Mouse (Mus musculus) urinary bladder, postnatal 14 days (tissue): ENCODE results near the gene Fry.

Experiments used
- DNase-seq: peaks from one replicate; pipeline ENCODE4 v3.0.0; 2021; ENCODE audit warnings: low spot score

Gene Fry

DNA sequence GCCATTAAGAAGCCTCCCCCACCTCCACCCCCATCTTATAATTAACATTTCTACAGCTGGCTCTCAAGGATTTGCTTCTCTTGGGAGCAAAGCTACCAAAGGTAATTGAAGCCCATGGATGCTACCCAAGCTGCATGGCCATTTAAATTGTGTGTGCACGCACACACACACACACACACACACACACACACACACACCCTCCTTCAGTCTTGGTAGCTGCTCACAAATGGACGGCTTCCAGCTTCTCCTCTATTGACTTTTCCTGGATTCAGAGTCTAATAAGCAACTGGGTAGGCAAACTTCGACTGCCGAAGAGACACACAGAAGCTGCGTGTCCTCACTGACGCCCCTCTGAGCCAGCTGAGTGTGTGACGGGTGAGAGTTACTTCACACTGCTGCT lies 11.7 kb downstream of the Fry start:
- DNase-seq: no peak

DNA sequence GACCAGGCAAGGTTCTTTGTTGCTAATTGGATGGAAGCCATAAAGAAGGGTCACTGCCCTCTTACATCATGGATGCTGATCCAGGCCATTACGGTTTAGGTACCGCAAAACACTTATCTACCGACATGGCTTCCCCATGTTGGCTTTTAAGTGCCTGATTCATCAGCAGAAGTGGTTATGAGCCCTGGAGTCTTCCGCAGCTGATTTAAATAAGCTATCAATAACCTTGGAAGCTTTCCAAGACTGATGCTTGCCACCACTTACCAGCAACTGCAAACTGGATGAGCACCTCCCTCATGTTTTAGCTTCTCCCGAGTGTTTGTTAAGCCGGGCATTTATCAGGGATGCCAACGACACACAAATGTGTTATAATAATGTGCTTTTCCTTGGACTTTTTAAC lies 12.7 kb downstream of the Fry start:
- no peak for DNase-seq

DNA sequence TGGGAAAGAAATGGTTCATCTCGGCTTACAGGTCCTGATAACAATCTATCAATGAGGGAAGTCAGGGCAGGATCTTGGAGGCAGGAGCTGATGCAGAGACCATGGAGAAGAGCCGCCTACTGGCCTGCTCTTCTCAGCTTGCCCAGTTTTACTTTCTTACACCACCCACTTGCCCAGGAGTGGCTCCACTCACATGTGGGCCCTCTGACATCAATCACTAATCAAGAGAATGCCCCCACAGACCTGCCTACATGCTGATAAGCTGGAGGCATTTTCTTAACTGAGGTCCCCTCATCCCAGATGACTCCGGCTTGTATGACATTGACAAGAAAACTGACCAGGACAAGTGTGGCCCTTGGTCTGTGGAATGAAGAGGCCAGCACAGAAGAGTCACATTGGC lies 16.2 kb downstream of the Fry start:
- DNase-seq: no peak

DNA sequence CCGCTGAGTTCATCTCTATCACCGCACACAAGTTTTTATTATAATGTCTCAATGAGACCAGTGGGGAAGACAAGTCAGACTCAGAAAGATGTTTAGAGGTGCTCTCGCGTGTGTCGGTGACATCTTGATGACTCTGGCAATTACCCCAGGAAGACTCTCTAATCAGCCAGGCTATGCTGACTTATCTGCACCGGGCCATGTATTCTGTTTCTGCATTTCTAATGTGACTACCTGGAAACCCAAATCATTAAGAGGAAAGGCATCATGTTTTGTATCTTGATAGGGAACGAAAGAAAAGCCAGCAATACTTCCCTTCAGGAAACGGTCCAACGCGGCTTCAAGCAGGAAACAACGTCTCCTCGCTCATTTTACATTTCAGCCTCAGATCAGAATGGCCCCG lies 17.1 kb downstream of the Fry start:
- DNase-seq: no peak

DNA sequence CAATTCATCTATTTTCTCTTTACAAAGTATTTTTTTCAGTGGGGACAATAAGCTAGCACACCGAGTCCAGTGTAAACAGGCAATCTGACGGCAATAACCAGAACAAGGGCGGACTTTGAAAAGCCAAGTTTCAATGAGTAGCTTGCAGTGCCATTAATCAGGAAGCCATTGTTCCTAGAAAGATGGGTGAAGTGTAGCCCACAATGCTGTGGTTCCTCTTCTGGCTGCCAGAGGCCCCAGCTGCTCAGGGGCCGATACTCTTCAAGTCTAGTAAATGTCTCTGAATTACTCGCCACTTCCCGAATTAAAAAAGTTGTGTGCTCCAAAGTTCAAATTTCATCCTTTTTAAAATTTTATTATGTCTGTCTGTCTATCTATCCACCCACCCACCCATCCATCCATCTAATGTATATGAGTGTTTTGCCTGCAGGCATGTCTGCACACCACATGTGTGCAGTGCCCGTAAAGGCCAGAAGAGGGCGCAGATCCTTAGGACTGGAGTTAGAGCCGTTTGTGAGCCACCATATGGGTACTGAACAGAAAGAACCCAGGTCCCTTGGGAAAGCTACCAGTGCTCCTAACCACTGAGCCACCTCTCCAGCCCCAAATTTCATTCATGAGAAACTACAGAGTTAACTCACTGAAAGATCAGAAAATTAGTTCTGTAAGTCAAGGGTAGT lies 19.5 kb downstream of the Fry start:
- DNase-seq: no peak

DNA sequence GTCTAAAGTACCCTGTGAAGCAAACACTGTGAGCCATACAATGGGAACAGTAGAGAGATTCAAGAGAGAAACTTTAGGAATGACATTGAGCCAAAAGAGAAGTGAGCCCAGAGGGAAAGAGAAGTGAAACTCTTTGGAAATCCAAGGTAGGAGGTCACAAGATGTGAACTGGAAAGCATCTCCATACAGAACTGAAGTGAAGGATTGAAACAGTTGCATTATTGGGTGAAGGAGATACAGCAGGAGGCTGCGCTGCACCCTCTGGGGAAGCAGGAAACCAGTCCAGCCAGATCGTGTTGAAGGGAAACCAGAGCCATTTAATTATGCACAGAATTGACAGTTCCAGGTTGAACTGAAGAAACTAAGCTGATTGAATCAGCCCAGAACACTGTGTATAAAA lies 22.1 kb downstream of the Fry start:
- DNase-seq: no peak

DNA sequence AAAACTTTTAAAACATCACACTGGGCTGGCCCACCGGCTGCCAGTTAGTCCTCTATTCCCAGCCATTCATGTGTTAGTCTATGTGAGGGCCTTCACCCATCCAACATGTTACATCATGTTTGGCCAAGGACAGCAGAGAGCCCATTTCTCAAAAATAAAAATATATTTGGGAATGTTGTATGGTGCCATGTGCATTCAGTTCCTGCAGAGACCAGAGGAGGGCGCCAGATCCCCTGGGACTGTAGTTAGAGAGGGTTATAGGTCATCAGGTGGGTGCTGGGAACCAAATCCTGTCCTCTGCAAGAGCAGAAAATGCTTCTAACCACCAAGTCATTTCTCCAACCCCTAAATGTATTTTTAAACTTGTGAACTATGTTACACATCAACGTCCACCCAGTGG lies 27.5 kb downstream of the Fry start:
- no peak for DNase-seq

DNA sequence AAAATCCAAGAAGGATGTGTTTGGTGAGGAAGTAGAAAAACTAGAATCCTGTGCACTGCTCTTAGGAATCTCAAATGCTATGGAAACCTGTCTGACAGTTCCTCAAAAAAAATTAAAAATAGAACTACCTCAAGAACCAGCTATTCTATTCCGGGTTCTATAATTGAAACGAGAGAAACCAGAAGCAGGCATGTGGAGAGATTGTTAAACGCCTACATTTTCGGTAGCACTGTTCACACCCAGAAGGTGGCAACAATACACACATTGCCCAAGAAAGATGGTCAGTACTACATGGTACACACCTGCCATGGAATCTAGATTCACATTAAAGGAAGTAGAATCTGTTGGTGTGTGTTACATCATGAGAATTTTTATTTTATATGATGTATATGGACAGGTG lies 28.2 kb downstream of the Fry start:
- no peak for DNase-seq

DNA sequence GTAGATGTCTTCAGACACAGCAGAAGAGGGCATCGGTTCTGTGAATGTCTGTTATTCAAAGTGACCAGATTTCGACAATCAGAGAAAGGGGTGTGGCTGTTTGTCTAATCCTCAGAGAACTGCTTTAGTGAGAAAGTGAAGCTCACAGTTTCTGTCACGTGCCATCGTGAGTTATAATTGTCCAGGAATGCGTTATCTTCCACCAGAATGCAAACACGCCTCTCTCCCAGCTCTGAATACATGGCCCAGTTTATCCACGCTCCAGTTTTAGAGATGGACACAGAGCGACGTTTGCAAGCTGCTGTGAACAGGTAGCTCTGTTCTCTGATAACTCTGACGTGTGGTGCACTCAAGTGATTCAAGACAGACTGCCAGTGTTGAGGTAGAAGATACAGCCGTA lies 31.3 kb downstream of the Fry start:
- no peak for DNase-seq

DNA sequence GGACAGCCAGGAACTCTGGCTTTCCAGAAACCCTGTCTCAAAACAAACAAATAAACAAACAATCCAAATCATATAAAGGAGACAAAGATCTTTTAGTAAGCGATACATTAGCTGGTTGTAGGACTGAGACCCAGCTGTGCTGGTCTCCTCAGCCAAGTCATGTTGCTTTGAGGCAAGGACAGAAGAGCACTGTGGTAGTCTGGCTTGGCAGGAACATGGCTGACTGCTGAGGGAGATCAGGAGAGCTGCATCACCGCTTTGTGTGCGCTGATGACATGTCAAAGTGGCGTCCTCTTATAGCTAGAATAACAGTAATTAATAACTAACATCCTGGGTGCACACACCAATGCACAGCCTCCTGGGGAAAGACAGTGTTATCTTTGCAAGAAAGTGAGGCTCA lies 32.5 kb downstream of the Fry start:
- no peak for DNase-seq

DNA sequence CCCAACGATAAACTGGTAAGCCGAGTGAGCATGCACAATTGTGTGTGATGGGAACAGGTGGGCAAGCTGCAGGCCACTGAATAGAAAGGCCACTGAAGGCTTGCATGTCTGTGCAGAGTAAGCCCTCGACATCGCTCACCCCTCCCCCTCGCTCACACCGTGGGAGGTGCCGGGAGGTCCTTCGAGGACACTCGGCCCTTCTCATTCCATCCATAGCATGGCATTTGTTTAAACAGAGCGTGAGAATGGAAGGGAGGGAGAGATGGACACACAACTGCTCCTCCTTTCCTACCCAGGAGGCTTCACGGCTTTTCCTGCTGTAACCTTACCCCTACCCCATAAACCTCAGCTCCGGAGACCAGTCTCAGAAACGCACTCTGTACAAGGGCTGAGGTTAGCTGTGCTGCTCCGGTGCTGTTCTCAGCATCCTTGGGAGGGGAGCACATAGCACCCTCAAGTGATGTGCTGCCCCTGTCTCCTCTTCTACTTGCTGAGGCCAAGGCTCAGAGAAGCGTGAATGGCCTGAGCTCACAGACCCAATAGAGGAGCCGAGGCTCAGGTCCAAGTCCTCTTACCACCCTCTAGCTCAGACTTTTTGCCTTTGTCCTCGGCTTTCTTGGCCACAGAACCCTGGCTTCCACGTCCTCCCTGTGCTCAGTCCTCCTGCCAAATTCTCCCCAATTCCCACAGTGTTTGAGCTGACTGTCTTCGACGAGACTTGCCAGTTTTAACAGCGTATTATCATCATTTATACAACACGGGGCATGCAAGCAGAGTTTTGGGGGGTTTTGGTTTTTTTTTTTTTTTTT lies 33.8 kb downstream of the Fry start:
- DNase-seq: peak; percentile 8

DNA sequence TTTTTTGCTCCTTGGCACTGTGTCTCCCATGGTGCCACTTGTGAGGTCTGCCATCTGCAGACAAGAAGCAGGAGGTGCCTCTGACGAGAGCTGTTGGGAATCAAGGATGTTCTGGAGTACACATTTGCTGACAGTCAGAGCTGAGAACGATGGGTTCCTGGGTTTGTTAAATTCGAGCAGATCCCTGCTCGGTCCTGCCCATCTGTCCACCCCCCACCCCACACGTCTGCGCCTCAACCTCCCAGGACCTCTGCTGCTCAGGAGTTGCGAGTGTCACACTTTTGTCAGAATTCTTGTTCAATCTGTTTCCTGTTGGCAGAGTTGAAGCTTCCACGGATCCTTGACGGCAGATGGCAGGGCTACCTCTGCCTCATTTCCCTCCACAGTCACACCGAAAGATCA lies 34.4 kb downstream of the Fry start:
- DNase-seq: no peak

DNA sequence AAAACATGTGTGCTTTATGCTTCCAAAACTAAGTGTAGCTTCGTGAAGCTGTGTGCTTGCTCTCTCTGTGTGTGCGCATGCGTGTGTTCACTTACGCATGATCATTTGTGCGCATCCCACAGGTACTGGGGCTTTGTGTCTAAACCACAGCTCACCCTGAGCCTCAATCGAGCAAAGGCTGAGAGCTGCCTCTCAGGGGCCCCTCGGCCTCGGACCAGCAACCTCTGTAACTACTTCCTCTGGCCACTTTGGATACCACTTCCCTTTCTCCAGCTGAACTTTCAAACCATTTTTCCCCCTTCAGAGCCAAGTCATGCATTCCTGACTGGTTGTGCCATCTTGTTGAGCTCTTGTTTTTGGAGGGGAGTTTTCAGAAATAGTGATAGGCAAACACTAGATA lies 36.9 kb downstream of the Fry start:
- DNase-seq: no peak

DNA sequence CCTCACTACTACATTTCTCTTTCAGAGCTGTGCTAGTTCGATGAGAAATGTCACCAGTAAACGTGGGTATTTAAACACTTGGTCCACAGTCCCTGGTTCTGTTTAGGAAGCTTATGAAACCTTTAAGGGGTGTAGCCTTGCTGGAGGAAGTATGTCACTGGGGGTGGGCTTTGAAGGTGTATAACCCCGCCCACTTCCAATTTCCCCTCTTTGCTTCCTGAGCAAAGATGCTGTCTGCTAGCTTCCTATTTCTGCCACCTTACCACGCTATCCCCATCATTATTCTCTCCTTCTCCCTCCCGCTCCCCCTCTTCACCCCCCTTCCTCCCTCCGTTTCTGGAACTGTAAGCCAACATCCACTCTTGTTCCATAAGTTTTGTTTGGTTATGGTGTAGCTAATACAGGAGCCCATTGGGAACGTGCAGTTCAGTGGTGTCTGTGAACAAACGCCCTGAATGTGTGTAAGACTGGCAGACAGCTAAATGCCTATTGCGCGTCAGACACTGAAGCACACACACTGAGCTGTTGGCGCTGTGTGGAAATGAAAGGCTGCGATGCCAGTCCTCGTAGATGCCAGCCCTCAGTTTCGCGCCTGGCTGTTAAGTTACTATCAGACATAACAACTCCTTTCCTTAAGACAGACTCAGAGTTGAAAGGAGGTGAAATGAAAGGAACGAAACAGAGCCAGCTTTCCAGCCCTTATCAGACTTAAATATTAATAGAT lies 37.8 kb downstream of the Fry start:
- no peak for DNase-seq

DNA sequence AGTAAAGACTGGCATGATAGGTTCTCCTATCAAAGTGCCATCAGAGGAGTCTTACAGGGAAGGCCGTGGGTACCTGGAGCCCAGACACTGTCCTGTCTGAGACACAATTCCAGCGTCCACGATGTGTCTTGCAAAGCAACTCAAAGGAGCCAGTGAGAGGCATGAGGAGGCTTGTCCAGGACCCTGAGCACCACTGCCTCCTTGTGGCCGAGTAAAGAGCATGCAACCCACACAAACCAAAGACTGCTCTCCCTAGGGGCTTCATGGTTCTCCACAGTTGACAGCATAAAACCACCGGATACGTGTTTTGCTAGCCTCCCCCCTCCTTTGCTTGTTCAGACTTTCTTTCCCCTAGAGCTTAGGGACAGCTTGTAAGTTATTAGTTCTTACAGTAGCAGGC lies 39.2 kb downstream of the Fry start:
- peak; percentile 49 for DNase-seq

DNA sequence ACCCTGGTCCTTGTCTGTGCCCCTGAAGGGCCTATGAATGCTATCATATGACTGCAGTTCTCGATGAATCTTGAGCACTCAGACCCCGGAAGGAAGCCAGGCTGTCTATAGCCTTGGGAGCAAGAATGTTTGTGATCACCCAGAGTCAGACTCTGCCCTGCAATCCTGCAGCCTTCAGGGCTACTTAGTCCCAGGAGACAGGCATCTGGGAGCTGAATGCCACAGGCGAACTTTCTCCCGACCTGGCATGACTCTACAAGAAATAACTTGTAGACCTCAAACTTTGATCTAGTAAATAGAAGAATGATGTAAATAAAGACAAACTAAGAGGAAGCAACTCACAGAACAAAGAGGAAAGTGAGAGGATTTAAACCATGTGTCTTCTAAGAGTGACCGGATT lies 40.7 kb downstream of the Fry start:
- peak; percentile 37 for DNase-seq

DNA sequence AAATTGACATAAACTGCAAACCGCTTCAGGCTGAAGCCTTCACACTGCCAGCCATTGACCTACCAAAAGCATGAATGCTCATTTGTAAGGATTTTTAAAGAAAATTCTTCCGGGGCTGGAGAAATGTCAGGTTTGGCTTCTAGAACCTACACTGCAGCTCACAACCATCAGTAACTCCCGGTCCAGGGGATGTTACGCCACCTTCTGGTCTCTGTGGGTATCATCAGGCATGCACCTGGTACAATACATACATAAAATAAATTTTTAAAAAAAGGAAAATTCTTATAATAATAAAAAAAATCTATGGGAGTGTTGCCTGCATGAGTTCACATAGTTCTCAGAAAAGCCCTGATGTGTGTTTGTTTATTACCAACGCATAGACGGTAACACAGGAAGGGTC lies 42.7 kb downstream of the Fry start:
- DNase-seq: no peak

DNA sequence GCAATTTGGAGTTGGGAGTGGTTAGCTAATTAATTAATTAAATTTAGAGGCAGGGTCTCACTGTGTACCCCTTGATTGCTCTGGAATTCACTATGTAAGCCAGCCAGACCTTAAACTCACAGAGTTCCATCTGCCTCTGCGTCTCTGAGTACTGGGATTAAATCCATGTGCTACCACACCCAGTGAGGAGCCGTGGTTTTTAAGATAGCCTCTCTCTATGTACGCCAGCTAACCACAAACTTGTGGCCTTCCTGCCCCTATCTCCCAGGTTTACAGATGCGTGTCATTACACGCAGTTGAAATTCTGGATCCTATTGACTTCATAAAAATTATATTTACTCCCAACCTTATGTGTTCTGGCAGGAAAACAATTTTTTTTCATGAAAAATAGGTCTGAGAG lies 43.5 kb downstream of the Fry start:
- no peak for DNase-seq

DNA sequence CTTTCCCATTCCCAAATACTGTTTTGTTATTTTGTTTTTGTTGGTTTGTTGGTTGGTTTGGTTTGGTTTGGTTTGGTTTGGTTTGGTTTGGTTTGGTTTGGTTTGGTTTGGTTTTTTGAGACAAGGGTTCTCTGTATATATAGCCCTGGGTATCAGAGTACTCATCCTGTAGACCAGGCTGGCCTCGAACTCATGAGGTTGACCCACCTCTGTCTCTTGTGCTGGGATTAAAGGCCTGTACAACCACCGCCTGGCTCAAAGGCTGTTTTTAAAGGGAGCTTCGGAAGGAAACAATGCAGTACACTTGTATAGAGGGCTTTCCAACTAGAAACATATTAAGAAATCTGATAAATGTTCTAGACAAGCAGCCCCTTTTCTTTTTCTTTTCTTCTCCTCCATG lies 46.2 kb downstream of the Fry start:
- DNase-seq: no peak

DNA sequence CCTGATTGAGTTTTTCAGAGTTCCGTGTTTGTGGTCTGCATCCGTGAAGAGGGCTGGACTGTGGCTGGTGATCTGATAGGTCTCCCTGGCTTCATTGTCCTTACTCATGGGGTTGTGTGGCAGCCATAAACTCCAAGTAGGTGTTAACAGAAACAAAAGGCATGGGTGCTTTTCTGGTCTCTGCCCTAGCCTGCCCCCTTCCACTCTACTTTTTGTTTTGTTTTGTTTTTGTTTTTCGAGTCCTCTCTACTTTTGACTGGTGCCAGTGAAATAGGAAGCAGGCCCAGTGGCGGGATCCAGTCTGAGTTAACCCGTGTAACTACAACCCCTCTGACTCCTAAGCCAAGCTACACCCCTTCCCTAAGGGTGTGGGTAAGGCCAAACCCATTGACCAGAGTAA lies 48.4 kb downstream of the Fry start:
- DNase-seq: no peak

DNA sequence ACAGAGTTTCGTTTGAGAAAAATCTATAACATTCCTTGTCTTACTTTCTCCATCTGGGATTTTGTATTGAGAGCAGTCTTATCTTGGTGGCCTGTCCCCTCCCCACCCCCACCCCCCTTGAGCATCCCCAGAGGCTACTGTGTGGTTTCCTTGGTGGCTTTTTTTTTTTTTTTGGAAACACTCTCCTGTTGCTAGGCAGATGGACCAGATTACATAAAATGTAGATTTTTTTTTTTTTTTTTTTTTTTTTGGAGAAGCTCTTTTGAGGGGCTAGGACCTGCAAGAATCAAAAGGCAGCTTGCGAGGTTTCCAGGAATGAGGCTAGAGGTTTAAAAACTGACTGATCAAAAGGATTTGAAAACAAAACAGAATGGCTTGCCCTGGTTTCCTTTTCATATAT lies 48.8 kb downstream of the Fry start:
- DNase-seq: no peak

DNA sequence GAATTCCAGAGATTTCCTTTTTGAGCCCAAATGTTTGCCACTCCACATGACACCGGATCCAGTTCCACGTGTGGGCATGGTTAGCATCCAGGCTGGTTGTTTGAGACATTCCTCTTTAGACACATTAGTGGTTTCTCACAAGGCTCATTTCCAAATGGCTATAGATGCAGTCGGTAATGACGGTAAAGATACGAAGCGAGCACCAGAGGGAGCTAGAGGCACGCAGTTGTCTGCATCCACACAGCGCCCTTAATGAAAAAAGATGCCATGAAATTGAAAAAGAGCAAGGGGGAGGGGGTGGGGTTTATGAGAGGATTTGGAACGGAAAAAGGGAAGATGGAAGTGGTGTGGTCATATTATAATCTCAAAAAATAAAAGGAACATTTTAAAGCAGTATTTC lies 50.3 kb downstream of the Fry start:
- DNase-seq: peak; percentile 70

DNA sequence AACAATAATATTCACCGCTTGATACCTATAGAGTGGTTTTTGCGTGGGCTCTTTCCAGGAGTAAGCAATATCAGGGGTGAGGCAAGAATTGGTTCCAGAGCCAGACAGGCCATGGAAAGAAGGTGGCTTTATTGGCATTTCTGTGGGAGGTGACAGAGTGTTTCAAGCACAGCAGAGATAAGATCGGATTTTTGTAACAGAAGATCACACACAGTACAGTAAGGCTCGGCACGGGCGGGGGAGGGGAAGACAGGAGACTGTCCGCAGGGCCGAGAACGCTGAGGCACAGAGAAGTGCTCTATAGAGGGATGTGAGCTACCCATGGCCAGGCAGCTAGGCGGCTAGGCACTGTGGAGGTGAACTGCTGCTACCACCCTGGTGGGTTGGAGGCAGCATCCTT lies 53.1 kb downstream of the Fry start:
- DNase-seq: peak; percentile 73
